Mouse (Mus musculus): ENCODE measurements at regions not wholly inside any gene's neighbourhood (a gene's known extent, or its start where the extent isn't known, plus 50 kb on each side); places are given as distances from the start of the nearest gene placed in this dataset.

- Histone ChIP-seq H3K4me3 (no peak overlapping the region), H3K27me3 (ENCODE audit: insufficient read depth, poor library complexity, severe bottlenecking) (no peaks in the 10 kb centered on the region)
- WGBS, result 71% methylated on average over 12 of the region's 12 CpGs
Measured at GRCm38 (mm10) chr11:43998046-43998725, 97.2 kb upstream of the Adra1b start.

GRCm38 (mm10) chr11:44000056-44000455, 99.0 kb upstream of the Adra1b start:
- Histone ChIP-seq H3K27me3 (ENCODE audit: insufficient read depth, poor library complexity, severe bottlenecking) (no peaks in the 10 kb centered on the region), H3K4me1 (no peaks in the 10 kb centered on the region), H3K36me3 (no peaks in the 10 kb centered on the region), H3K9me3 (no peaks in the 10 kb centered on the region), H3K4me3 (no peak overlapping the region), H3K27ac (no peak overlapping the region)
- 87% methylated on average over 4 of the region's 4 CpGs for WGBS
- no peak for DNase-seq (ENCODE audit: low spot score)

More at GRCm38 (mm10) chr11:43998046-43998725, 97.2 kb upstream of the Adra1b start:
- Histone ChIP-seq H3K9me3 (no peaks in the 10 kb centered on the region), H3K27ac (no peak overlapping the region), H3K4me1 (no peaks in the 10 kb centered on the region), H3K36me3 (no peaks in the 10 kb centered on the region)
- DNase-seq (ENCODE audit: low spot score), result no peak

- 83% methylated on average over 7 of the region's 7 CpGs for WGBS
Measured at GRCm38 (mm10) chr11:44001843-44002589, 101.0 kb upstream of the Adra1b start.

GRCm38 (mm10) chr11:44002716-44003522, 101.9 kb upstream of the Adra1b start:
- H3K27ac ChIP-seq, result no peak overlapping the region
- 67% methylated on average over 6 of the region's 6 CpGs for WGBS
- DNase-seq (ENCODE audit: low spot score), result no peak
- H3K36me3 ChIP-seq, result no peaks in the 10 kb centered on the region
- H3K9me3 ChIP-seq, result no peaks in the 10 kb centered on the region
- no peak overlapping the region for H3K4me3 ChIP-seq
- no peaks in the 10 kb centered on the region for H3K27me3 ChIP-seq (ENCODE audit: insufficient read depth, poor library complexity, severe bottlenecking)
- H3K4me1 ChIP-seq, result no peaks in the 10 kb centered on the region

More at GRCm38 (mm10) chr11:44001843-44002589, 101.0 kb upstream of the Adra1b start:
- no peaks in the 10 kb centered on the region for H3K4me1 ChIP-seq
- no peak overlapping the region for H3K4me3 ChIP-seq
- no peak for DNase-seq (ENCODE audit: low spot score)
- H3K9me3 ChIP-seq, result no peaks in the 10 kb centered on the region
- no peaks in the 10 kb centered on the region for H3K36me3 ChIP-seq
- H3K27me3 ChIP-seq (ENCODE audit: insufficient read depth, poor library complexity, severe bottlenecking), result no peaks in the 10 kb centered on the region
- no peak overlapping the region for H3K27ac ChIP-seq

GRCm38 (mm10) chr11:44007526-44008040, 106.6 kb upstream of the Adra1b start:
- H3K27me3 ChIP-seq (ENCODE audit: insufficient read depth, poor library complexity, severe bottlenecking), result no peaks in the 10 kb centered on the region
- H3K36me3 ChIP-seq, result no peaks in the 10 kb centered on the region
- H3K4me1 ChIP-seq, result no peaks in the 10 kb centered on the region
- DNase-seq (ENCODE audit: low spot score), result no peak
- no peak overlapping the region for H3K27ac ChIP-seq
- H3K4me3 ChIP-seq, result no peak overlapping the region
- no peaks in the 10 kb centered on the region for H3K9me3 ChIP-seq
- 62% methylated on average over 5 of the region's 5 CpGs for WGBS

- no peaks in the 10 kb centered on the region for H3K9me3 ChIP-seq
- no peak for DNase-seq (ENCODE audit: low spot score)
- no peaks in the 10 kb centered on the region for H3K36me3 ChIP-seq
- H3K4me1 ChIP-seq, result no peaks in the 10 kb centered on the region
- no peak overlapping the region for H3K4me3 ChIP-seq
- WGBS, result 76% methylated on average over 5 of the region's 5 CpGs
- H3K27ac ChIP-seq, result no peak overlapping the region
- no peaks in the 10 kb centered on the region for H3K27me3 ChIP-seq (ENCODE audit: insufficient read depth, poor library complexity, severe bottlenecking)
Measured at GRCm38 (mm10) chr11:44012314-44012713, 111.3 kb upstream of the Adra1b start.

- Histone ChIP-seq H3K4me1 (no peaks in the 10 kb centered on the region), H3K27me3 (ENCODE audit: insufficient read depth, poor library complexity, severe bottlenecking) (no peaks in the 10 kb centered on the region), H3K4me3 (no peak overlapping the region), H3K9me3 (no peaks in the 10 kb centered on the region), H3K27ac (no peak overlapping the region), H3K36me3 (no peaks in the 10 kb centered on the region)
- no peak for DNase-seq (ENCODE audit: low spot score)
- 25% methylated on average over 1 of the region's 1 CpGs for WGBS
Measured at GRCm38 (mm10) chr11:44013841-44014240, 112.8 kb upstream of the Adra1b start.

- Histone ChIP-seq H3K4me1 (0 out of 2 replicates have a peak, but pooled peaks cover 4% of the 10 kb centered on the region), H3K27me3 (ENCODE audit: insufficient read depth, poor library complexity, severe bottlenecking) (no peaks in the 10 kb centered on the region), H3K36me3 (no peaks in the 10 kb centered on the region), H3K27ac (no peak overlapping the region), H3K4me3 (no peak overlapping the region), H3K9me3 (no peaks in the 10 kb centered on the region)
- WGBS, result 68% methylated on average over 4 of the region's 4 CpGs
- no peak for DNase-seq (ENCODE audit: low spot score)
Measured at GRCm38 (mm10) chr11:44021638-44022037, 120.6 kb upstream of the Adra1b start.

GRCm38 (mm10) chr11:44027046-44027445, 126.0 kb upstream of the Adra1b start:
- 0 out of 2 replicates have a peak, but pooled peaks cover 4% of the 10 kb centered on the region for H3K27me3 ChIP-seq (ENCODE audit: insufficient read depth, poor library complexity, severe bottlenecking)
- H3K4me1 ChIP-seq, result 0 out of 2 replicates have a peak, but pooled peaks cover 9% of the 10 kb centered on the region
- DNase-seq (ENCODE audit: low spot score), result peak; percentile 77
- no peak overlapping the region for H3K27ac ChIP-seq
- no peak overlapping the region for H3K4me3 ChIP-seq
- WGBS, result 39% methylated on average over 3 of the region's 3 CpGs
- H3K36me3 ChIP-seq, result no peaks in the 10 kb centered on the region
- H3K9me3 ChIP-seq, result no peaks in the 10 kb centered on the region

GRCm38 (mm10) chr11:44046083-44046482, 145.1 kb upstream of the Adra1b start:
- H3K4me3 ChIP-seq, result no peak overlapping the region
- H3K36me3 ChIP-seq, result no peaks in the 10 kb centered on the region
- WGBS, result 71% methylated on average over 2 of the region's 2 CpGs
- no peak for DNase-seq (ENCODE audit: low spot score)
- H3K4me1 ChIP-seq, result no peaks in the 10 kb centered on the region
- H3K9me3 ChIP-seq, result no peaks in the 10 kb centered on the region
- H3K27me3 ChIP-seq (ENCODE audit: insufficient read depth, poor library complexity, severe bottlenecking), result no peaks in the 10 kb centered on the region
- H3K27ac ChIP-seq, result no peak overlapping the region

- 77% methylated on average over 5 of the region's 5 CpGs for WGBS
- H3K27me3 ChIP-seq (ENCODE audit: insufficient read depth, poor library complexity, severe bottlenecking), result no peaks in the 10 kb centered on the region
- no peaks in the 10 kb centered on the region for H3K9me3 ChIP-seq
- H3K4me3 ChIP-seq, result no peak overlapping the region
- H3K27ac ChIP-seq, result no peak overlapping the region
- no peak for DNase-seq (ENCODE audit: low spot score)
- H3K4me1 ChIP-seq, result no peaks in the 10 kb centered on the region
- H3K36me3 ChIP-seq, result no peaks in the 10 kb centered on the region
Measured at GRCm38 (mm10) chr11:44049253-44049976, 148.4 kb upstream of the Adra1b start.

GRCm38 (mm10) chr11:44052481-44052880, 151.5 kb upstream of the Adra1b start:
- DNase-seq (ENCODE audit: low spot score), result no peak
- H3K4me1 ChIP-seq, result no peaks in the 10 kb centered on the region
- no peaks in the 10 kb centered on the region for H3K9me3 ChIP-seq
- no peak overlapping the region for H3K4me3 ChIP-seq
- H3K27ac ChIP-seq, result no peak overlapping the region
- H3K36me3 ChIP-seq, result no peaks in the 10 kb centered on the region
- H3K27me3 ChIP-seq (ENCODE audit: insufficient read depth, poor library complexity, severe bottlenecking), result no peaks in the 10 kb centered on the region
- 78% methylated on average over 5 of the region's 5 CpGs for WGBS
